Mouse (Mus musculus) MEL (cell line): ENCODE measurements at regions not wholly inside any gene's neighbourhood (a gene's known extent, or its start where the extent isn't known, plus 50 kb on each side); places are given as distances from the start of the nearest gene placed in this dataset.

Source experiments
- CTCF ChIP-seq, 3 experiments: IDR thresholded peaks in 2 of 3; conservative IDR thresholded peaks in 1 of 3; 2 replicates each; pipeline ENCODE4 v1.5.1; 2011 to 2012; ENCODE audit warnings: low read length in 3 of 3, low read depth in 2 of 3, mild to moderate bottlenecking in 2 of 3, improper control_type of control experiment in 1 of 3, inconsistent platforms in 1 of 3, mixed read lengths in 1 of 3, moderate library complexity in 1 of 3; ENCODE audit not compliant: control insufficient read depth in 1 of 3, insufficient read depth in 1 of 3, poor library complexity in 1 of 3, severe bottlenecking in 1 of 3
- ELF1 ChIP-seq: IDR thresholded peaks from 2 replicates; pipeline ENCODE4 v1.6.1; 2014; ENCODE audit warnings: low read depth, mild to moderate bottlenecking, inconsistent platforms, low read length, improper control_type of control experiment, moderate library complexity
- TBP ChIP-seq: IDR thresholded peaks from 2 replicates; pipeline ENCODE4 v1.8.0; 2011; ENCODE audit warnings: low read depth, low read length, improper control_type of control experiment
- ZNF384 ChIP-seq: IDR thresholded peaks from 2 replicates; pipeline ENCODE4 v1.6.1; 2012; ENCODE audit warnings: low read depth, mild to moderate bottlenecking, inconsistent platforms, low read length, improper control_type of control experiment

DNA sequence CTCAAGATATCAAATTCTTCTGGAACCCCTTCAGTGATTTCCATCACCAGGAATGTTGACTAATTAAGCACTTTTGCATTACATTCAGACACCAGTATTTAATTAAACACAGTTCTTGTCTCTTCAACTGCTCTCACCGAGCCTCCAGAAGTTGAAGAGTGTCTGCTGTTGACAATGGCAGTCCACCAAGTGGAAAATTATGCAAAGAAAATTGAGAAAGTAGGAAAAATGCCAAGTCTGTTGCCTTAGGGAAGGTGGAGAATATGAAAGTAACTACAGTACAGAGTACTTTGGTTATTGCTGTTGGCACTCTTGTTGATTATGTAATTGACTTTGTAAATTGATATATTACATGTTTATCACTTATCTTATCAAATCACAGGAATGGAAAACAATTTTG, 250.7 kb upstream of the Plscr5 start:
- no peak for TF ChIP-seq CTCF (IDR thresholded peaks at IDR 0.05 in 2 of 3, conservative IDR thresholded peaks at IDR 0.05 in 1 of 3; ENCODE audit: control insufficient read depth in 1 of 3, insufficient read depth in 1 of 3, low read depth in 2 of 3, low read length in 3 of 3, poor library complexity in 1 of 3, severe bottlenecking in 1 of 3)
- no peak for TF ChIP-seq ZNF384
- no peak for TF ChIP-seq TBP
- no peak for TF ChIP-seq ELF1
